Mouse (Mus musculus): ENCODE data around the gene Ssu2.
A peak's percentile ranks its signal among the peaks of the same experiment; 100 is the strongest.

DNA sequence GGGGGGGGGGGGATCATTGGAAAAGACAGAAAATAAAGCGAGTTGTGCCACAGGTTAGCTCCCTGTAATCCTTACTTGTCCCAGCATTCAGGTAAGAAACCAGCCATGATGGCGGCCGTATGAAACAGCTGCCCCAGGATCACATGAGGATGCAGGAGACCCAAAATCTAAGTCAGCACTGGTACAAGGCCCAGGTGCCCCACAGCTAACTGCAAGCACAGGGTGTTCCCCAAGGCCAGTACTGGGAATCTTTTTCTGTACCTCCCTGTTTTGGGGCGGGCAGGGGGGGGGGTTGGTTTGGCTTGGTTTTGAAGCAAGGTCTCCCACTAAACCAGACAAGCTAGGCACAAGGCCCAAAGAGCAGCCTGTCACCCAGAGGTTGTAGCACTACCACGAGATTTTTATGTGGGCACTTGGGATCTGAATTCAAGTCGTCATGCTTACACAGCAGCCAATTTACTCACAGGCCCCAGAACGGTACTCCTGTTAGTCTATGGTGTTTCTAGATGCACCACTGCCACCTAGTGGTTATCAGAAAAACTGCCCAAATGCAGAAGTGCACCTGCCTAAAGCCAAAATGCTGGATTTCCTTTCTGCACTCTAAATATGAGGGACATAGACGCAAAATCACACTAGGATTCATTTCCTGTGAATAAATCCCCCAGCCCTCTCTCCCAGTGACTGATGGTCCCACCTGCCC is 13.8 kb downstream of the Ssu2 start:
- peak; percentile 46 for TF ChIP-seq CTCF (IDR thresholded peaks at IDR 0.05; ENCODE audit: low read depth, low read length)
- no peak for TF ChIP-seq POLR2A (IDR thresholded peaks at IDR 0.05; ENCODE audit: extremely low read depth, insufficient read depth, low read length)
